ENCODE assay signal across 8 mouse cellular contexts in the genomic region with DNA sequence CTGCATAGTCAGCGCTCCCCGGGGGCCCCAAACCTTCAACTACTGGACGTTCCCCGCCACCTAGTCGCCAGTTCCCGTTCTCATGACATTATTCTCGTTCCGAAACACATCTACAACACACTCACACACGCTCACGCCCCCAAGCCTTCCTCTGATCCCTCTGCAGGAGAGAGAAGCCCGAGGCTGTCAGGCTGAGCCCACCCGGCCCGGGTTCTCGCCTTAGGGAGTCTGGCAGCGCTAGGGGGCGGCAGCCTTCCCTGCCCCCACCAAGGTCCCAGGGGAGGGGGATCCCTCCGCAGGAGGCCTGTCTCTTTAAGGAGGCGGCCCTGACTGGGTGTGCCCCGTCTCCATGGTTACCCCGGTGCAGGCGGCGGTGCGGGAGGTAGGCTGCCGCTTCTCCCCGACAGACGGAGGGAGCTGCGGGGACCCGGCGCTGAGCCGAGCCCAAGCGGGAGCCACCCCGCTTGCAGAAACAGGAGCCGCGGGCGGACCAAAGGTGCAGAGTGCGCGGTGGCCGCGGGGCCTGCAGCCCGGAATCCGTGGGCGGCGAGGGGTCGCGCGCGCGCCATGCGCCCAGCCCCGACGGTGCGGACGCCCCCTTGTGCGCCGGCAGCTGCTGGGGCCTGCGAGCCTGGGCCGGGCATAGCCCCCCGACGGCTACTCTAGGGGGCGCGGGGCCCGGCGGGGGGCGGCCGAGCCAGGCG. TPM values are rescaled to one million over a fixed set of nuclear protein-coding genes. Genes with fewer than 3 reads are reported as not detected.
DNase-seq lines count a peak whose midpoint lies in the region; ATAC-seq and TF ChIP-seq lines count a peak whose summit lies in the region.

Gene Kcnh3, plus strand, starts transcription at position 654 of the 704 bp plus-strand sequence.

- WGBS in forebrain, embryonic 11.5 days: under 1% methylated on average over 54 of the region's 66 CpGs
- 1% methylated on average over 60 of the region's 66 CpGs for WGBS in hindbrain, embryonic 13.5 days

- H3K27me3 ChIP-seq in forebrain, embryonic 11.5 days (ENCODE audit: control insufficient read depth, insufficient read depth, low read length): peaks cover 72% of the 10 kb centered on the region
- H3K27me3 ChIP-seq in hindbrain, embryonic 13.5 days: peaks cover 100% of the 10 kb centered on the region

- no peak within 1 kb of the TSS for H3K27ac ChIP-seq in ES-E14 (ENCODE audit: insufficient read depth, low read depth, low read length, poor library complexity, severe bottlenecking)
- H3K27ac ChIP-seq in forebrain, embryonic 11.5 days (ENCODE audit: low read depth, low read length): no peak within 1 kb of the TSS
- no peak within 1 kb of the TSS for H3K27ac ChIP-seq in hindbrain, embryonic 13.5 days

- peak within 1 kb of the TSS; percentile 50 for H3K4me2 ChIP-seq in forebrain, embryonic 11.5 days (ENCODE audit: low read depth, low read length, severe bottlenecking)
- peak within 1 kb of the TSS; percentile 59 for H3K4me2 ChIP-seq in hindbrain, embryonic 13.5 days

- peaks cover 15 to 30% of the 10 kb centered on the region in 2 experiments; a peak in 3 of 4 replicates for H3K4me1 ChIP-seq in ES-E14 (ENCODE audit: control insufficient read depth in 2 of 2, insufficient read depth in 2 of 2, low read length in 2 of 2, poor library complexity in 1 of 2)
- H3K4me1 ChIP-seq in forebrain, embryonic 11.5 days (replicated peaks; ENCODE audit: control insufficient read depth, insufficient read depth, low read length): peaks cover 21% of the 10 kb centered on the region
- peaks cover 44% of the 10 kb centered on the region for H3K4me1 ChIP-seq in hindbrain, embryonic 13.5 days (replicated peaks)

- ATAC-seq in forebrain, embryonic 11.5 days (replicated peaks; ENCODE audit: low FRiP score): 0 out of 2 replicates have a peak, but pooled peaks have one; percentile 21
- ATAC-seq in hindbrain, embryonic 13.5 days (ENCODE audit: low FRiP score): peak; percentile 38; the same call in 1 of the 2 replicates
- ATAC-seq in monocyte, adult 5-6 weeks (replicated peaks; ENCODE audit: insufficient number of reproducible peaks, low FRiP score, low TSS enrichment, poor library complexity, severe bottlenecking): no peak

- H3K4me3 ChIP-seq in ES-E14 (ENCODE audit: insufficient read depth in 1 of 2, low read depth in 1 of 2, low read length in 2 of 2, poor library complexity in 1 of 2, severe bottlenecking in 1 of 2): peak within 1 kb of the TSS; percentile 64 to 69
- peak within 1 kb of the TSS; percentile 30 for H3K4me3 ChIP-seq in forebrain, embryonic 11.5 days (ENCODE audit: low read depth, low read length)
- peak within 1 kb of the TSS; percentile 42 for H3K4me3 ChIP-seq in hindbrain, embryonic 13.5 days

- peak within 1 kb of the TSS; percentile 27 for H3K9ac ChIP-seq in ES-E14 (ENCODE audit: insufficient read depth, low read depth, low read length, poor library complexity, severe bottlenecking)
- H3K9ac ChIP-seq in forebrain, embryonic 11.5 days (ENCODE audit: low read length): no peak within 1 kb of the TSS; the same call in 1 of the 2 replicates
- peak within 1 kb of the TSS; percentile 56 for H3K9ac ChIP-seq in hindbrain, embryonic 13.5 days

- no peaks in the 10 kb centered on the region for H3K9me3 ChIP-seq in ES-E14 (ENCODE audit: control insufficient read depth, insufficient read depth, low read depth, low read length)
- no peaks in the 10 kb centered on the region for H3K9me3 ChIP-seq in forebrain, embryonic 11.5 days (ENCODE audit: control insufficient read depth, low read length)
- H3K9me3 ChIP-seq in hindbrain, embryonic 13.5 days: no peaks in the 10 kb centered on the region

- in situ Hi-C loops in ES-E14 (cut with MboI; ENCODE audit: low sequenced_read_pairs in 2 of 2, unreplicated experiment in 2 of 2): no loop called here

- H3K36me3 ChIP-seq in ES-E14 (ENCODE audit: control insufficient read depth, insufficient read depth, low read length, poor library complexity, severe bottlenecking): no peaks in the 10 kb centered on the region
- H3K36me3 ChIP-seq in forebrain, embryonic 11.5 days (ENCODE audit: control insufficient read depth, insufficient read depth, low read length): no peaks in the 10 kb centered on the region
- no peaks in the 10 kb centered on the region for H3K36me3 ChIP-seq in hindbrain, embryonic 13.5 days

- no peak for DNase-seq in ES-E14 (ENCODE audit: low read depth, low spot score)
- peak; percentile 29 to 36 for DNase-seq in adrenal gland, postnatal 4 days (ENCODE audit: low spot score in 2 of 2)
- no peak for DNase-seq in forebrain, embryonic 11.5 days (ENCODE audit: low spot score)
- peak; percentile 74 to 76 for DNase-seq in layer of hippocampus, postnatal 36 days
- peak; percentile 72 for DNase-seq in lung, postnatal 10 days
- peak; percentile 89 to 91 for DNase-seq in right cerebral cortex, postnatal 10 days (ENCODE audit: low spot score in 2 of 2)

TF ChIP-seq in ES-E14, 5 proteins besides CTCF, POLR2A, EP300 and RAD21:
- TF ChIP-seq MAFK (IDR thresholded peaks at IDR 0.05; ENCODE audit: insufficient read depth, low read depth, low read length) (no peak), CHD2 (IDR thresholded peaks at IDR 0.05; ENCODE audit: low read depth, low read length) (no peak), ZNF384 (IDR thresholded peaks at IDR 0.05; ENCODE audit: low read depth, low read length) (no peak), HCFC1 (IDR thresholded peaks at IDR 0.05; ENCODE audit: borderline replicate concordance, insufficient read depth, low read length) (no peak), ZC3H11A (IDR thresholded peaks at IDR 0.05; ENCODE audit: borderline replicate concordance, low read depth, low read length) (no peak)
TF ChIP-seq in ES-E14: peak in this region for 0.

RNA-seq across cellular contexts. Expression of gene Kcnh3, which starts in this region (rescaled TPM):
- 2.9 and 6.6 TPM in 2 replicates for total RNA-seq in ES-E14 (2012; rRNA removed)
- 1 to 10 TPM; 3.8 to 6.7 TPM for total RNA-seq in adrenal gland, postnatal 4 days (2021)
- 0.08 and 0.12 TPM in 2 replicates for polyA plus RNA-seq in forebrain, embryonic 11.5 days (2014; fragmentation: Nextera tagmentation; extraction: Ambion mirVana)
- polyA plus RNA-seq in hindbrain, embryonic 13.5 days (2015; fragmentation: Nextera tagmentation; extraction: Ambion mirVana): 0.52 and 0.91 TPM in 2 replicates
- total RNA-seq in layer of hippocampus, postnatal 36 days (2021): 10 to 100 TPM; 71.6 to 78.9 TPM
- not detected in 3 replicates for total RNA-seq in monocyte, adult 5-6 weeks (2017)

Comparison
In these comparisons a context has a peak if more than half of its experiments do, and no peak if none do; other contexts are left out.
1. Peak in ATAC-seq, H3K4me3 ChIP-seq and H3K4me2 ChIP-seq in forebrain, embryonic 11.5 days; RNA of the gene not detected or under 1 TPM.
2. Peak in ATAC-seq, H3K4me3 ChIP-seq, H3K9ac ChIP-seq and H3K4me2 ChIP-seq in hindbrain, embryonic 13.5 days; RNA of the gene not detected or under 1 TPM.
3. DNase-seq: peak in adrenal gland, postnatal 4 days (2 of 2), layer of hippocampus, postnatal 36 days (2 of 2), lung, postnatal 10 days (single experiment) and right cerebral cortex, postnatal 10 days (2 of 2); none in ES-E14 (single experiment) and forebrain, embryonic 11.5 days (single experiment).
4. Peak in every context shown above with its lines, with median percentiles within 50 percentile points of each other: H3K4me3 ChIP-seq.